In the genomic region with DNA sequence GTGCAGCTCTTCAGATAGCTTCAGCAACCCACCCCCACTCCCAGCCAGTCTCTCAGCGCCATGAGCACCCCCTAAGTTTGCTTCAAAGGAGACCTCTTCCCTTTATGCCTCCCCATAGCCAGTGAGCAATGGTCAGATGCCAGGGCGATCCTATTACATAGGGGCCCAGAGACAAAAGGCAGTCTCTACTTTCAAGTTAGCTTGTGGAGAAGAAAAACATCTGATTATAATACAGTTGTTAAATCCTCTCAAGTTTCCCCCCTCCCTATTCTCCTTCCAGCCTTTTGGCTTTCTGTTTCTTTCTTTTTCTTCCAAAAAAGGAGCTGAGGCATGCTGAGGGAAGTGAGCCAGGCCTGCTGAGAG, we compare ENCODE assay signal across 13 mouse cellular contexts.
DNase-seq lines count a peak whose midpoint lies in the region; ATAC-seq and TF ChIP-seq lines count a peak whose summit lies in the region.
"Had no signal": no experiment of that assay in that cellular context is flagged by ENCODE, and none has a peak within 500 bp of the region (broad histone marks: within the 10 kb centered on the region; RNA-seq: fewer than 3 reads in every experiment).

No protein-coding gene starts in this region.

- no peaks in the 10 kb centered on the region for H3K27me3 ChIP-seq in kidney, postnatal 0 days (ENCODE audit: insufficient read depth, low read length)
- H3K27me3 ChIP-seq in embryonic facial prominence, embryonic 10.5 days (replicated peaks; ENCODE audit: low read depth, poor library complexity, severe bottlenecking), result no peaks in the 10 kb centered on the region
- no peaks in the 10 kb centered on the region for H3K27me3 ChIP-seq in embryonic facial prominence, embryonic 14.5 days (replicated peaks; ENCODE audit: control insufficient read depth, insufficient read depth, low read length)
- no peaks in the 10 kb centered on the region for H3K27me3 ChIP-seq in limb, embryonic 15.5 days
- H3K27me3 ChIP-seq in hindbrain, embryonic 13.5 days, result no peaks in the 10 kb centered on the region
- H3K27me3 ChIP-seq: liver, embryonic 13.5 days; neural tube, embryonic 13.5 days had no signal

- 42% methylated on average over 2 of the region's 2 CpGs for WGBS in kidney, postnatal 0 days
- WGBS in embryonic facial prominence, embryonic 10.5 days, result 32% methylated on average over 2 of the region's 2 CpGs
- 19% methylated on average over 2 of the region's 2 CpGs for WGBS in embryonic facial prominence, embryonic 14.5 days
- WGBS in limb, embryonic 15.5 days, result 39% methylated on average over 2 of the region's 2 CpGs
- 29% methylated on average over 2 of the region's 2 CpGs for WGBS in hindbrain, embryonic 13.5 days

- peak; percentile 35 for DNase-seq in kidney, postnatal 0 days (ENCODE audit: low spot score)
- DNase-seq in kidney, postnatal 25 days, result no peak
- no peak for DNase-seq in embryonic facial prominence, embryonic 10.5 days (ENCODE audit: low spot score)
- DNase-seq in embryonic facial prominence, embryonic 14.5 days (ENCODE audit: low spot score), result peak; percentile 85
- no peak for DNase-seq in left cerebral cortex, adult 18-20 months (ENCODE audit: low spot score in 2 of 2)
- DNase-seq in cerebellum, postnatal 10 days, result no peak
- DNase-seq: adrenal gland, adult 8-10 months had no signal

- no peak overlapping the region for H3K9ac ChIP-seq in kidney, postnatal 0 days (ENCODE audit: low read depth, low read length)
- no peak overlapping the region for H3K9ac ChIP-seq in embryonic facial prominence, embryonic 14.5 days (ENCODE audit: low read depth, low read length)
- no peak overlapping the region for H3K9ac ChIP-seq in limb, embryonic 15.5 days
- no peak overlapping the region for H3K9ac ChIP-seq in hindbrain, embryonic 13.5 days
- H3K9ac ChIP-seq: liver, embryonic 13.5 days; neural tube, embryonic 13.5 days had no signal

- no peak for TF ChIP-seq CTCF in kidney, postnatal 0 days (IDR thresholded peaks at IDR 0.05; ENCODE audit: low read depth)

- no peaks in the 10 kb centered on the region for H3K9me3 ChIP-seq in kidney, postnatal 0 days (replicated peaks; ENCODE audit: low read length)
- no peaks in the 10 kb centered on the region for H3K9me3 ChIP-seq in embryonic facial prominence, embryonic 10.5 days
- no peaks in the 10 kb centered on the region for H3K9me3 ChIP-seq in embryonic facial prominence, embryonic 14.5 days (ENCODE audit: control insufficient read depth, low read length)
- H3K9me3 ChIP-seq in limb, embryonic 15.5 days, result no peaks in the 10 kb centered on the region
- H3K9me3 ChIP-seq in hindbrain, embryonic 13.5 days, result no peaks in the 10 kb centered on the region
- H3K9me3 ChIP-seq: G1E; hindbrain, embryonic 10.5 days; liver, embryonic 13.5 days; neural tube, embryonic 13.5 days had no signal

- no peak overlapping the region for H3K4me3 ChIP-seq in kidney, postnatal 0 days (replicated peaks; ENCODE audit: low read depth, low read length)
- no peak overlapping the region for H3K4me3 ChIP-seq in embryonic facial prominence, embryonic 10.5 days
- no peak overlapping the region for H3K4me3 ChIP-seq in embryonic facial prominence, embryonic 14.5 days (ENCODE audit: low read depth, low read length)
- H3K4me3 ChIP-seq in limb, embryonic 15.5 days, result no peak overlapping the region
- no peak overlapping the region for H3K4me3 ChIP-seq in hindbrain, embryonic 13.5 days
- H3K4me3 ChIP-seq: hindbrain, embryonic 10.5 days; liver, embryonic 13.5 days; neural tube, embryonic 13.5 days had no signal

- no peak for ATAC-seq in kidney, postnatal 0 days (replicated peaks; ENCODE audit: low FRiP score, low read depth)
- peak; percentile 41 for ATAC-seq in embryonic facial prominence, embryonic 14.5 days (ENCODE audit: low read depth)
- no peak for ATAC-seq in limb, embryonic 15.5 days (ENCODE audit: insufficient number of reproducible peaks, low FRiP score, low TSS enrichment, low read depth)
- no peak for ATAC-seq in hindbrain, embryonic 13.5 days (ENCODE audit: low FRiP score)

- no peaks in the 10 kb centered on the region for H3K4me1 ChIP-seq in kidney, postnatal 0 days (replicated peaks; ENCODE audit: insufficient read depth, low read length)
- H3K4me1 ChIP-seq in embryonic facial prominence, embryonic 10.5 days, result peaks cover 29% of the 10 kb centered on the region
- H3K4me1 ChIP-seq in embryonic facial prominence, embryonic 14.5 days (ENCODE audit: control insufficient read depth, insufficient read depth, low read length), result peaks cover 32% of the 10 kb centered on the region
- H3K4me1 ChIP-seq in limb, embryonic 15.5 days, result peaks cover 61% of the 10 kb centered on the region
- peaks cover 9% of the 10 kb centered on the region for H3K4me1 ChIP-seq in hindbrain, embryonic 13.5 days (replicated peaks)

- H3K4me2 ChIP-seq in kidney, postnatal 0 days (ENCODE audit: low read length), result peak overlapping the region; percentile 16; the same call in 1 of the 2 replicates
- peak overlapping the region; percentile 33; the same call in 1 of the 2 replicates for H3K4me2 ChIP-seq in embryonic facial prominence, embryonic 14.5 days (ENCODE audit: low read depth, low read length)
- peak overlapping the region; percentile 30; the same call in 1 of the 2 replicates for H3K4me2 ChIP-seq in limb, embryonic 15.5 days
- no peak overlapping the region for H3K4me2 ChIP-seq in hindbrain, embryonic 13.5 days
- H3K4me2 ChIP-seq: liver, embryonic 13.5 days; neural tube, embryonic 13.5 days had no signal

- no peaks in the 10 kb centered on the region for H3K36me3 ChIP-seq in kidney, postnatal 0 days (ENCODE audit: insufficient read depth, low read length)
- H3K36me3 ChIP-seq in embryonic facial prominence, embryonic 10.5 days (replicated peaks), result no peaks in the 10 kb centered on the region
- no peaks in the 10 kb centered on the region for H3K36me3 ChIP-seq in embryonic facial prominence, embryonic 14.5 days (ENCODE audit: control insufficient read depth, insufficient read depth, low read length)
- no peaks in the 10 kb centered on the region for H3K36me3 ChIP-seq in limb, embryonic 15.5 days
- no peaks in the 10 kb centered on the region for H3K36me3 ChIP-seq in hindbrain, embryonic 13.5 days
- H3K36me3 ChIP-seq: hindbrain, embryonic 10.5 days; neural tube, embryonic 13.5 days had no signal

- H3K27ac ChIP-seq in kidney, postnatal 0 days, result no peak overlapping the region
- peak overlapping the region; percentile 44 for H3K27ac ChIP-seq in embryonic facial prominence, embryonic 10.5 days (replicated peaks)
- H3K27ac ChIP-seq in embryonic facial prominence, embryonic 14.5 days (replicated peaks; ENCODE audit: low read depth, low read length), result peak overlapping the region; percentile 78
- peak overlapping the region; percentile 62; the same call in 1 of the 2 replicates for H3K27ac ChIP-seq in limb, embryonic 15.5 days
- H3K27ac ChIP-seq in hindbrain, embryonic 13.5 days, result no peak overlapping the region
- H3K27ac ChIP-seq: liver, embryonic 13.5 days; neural tube, embryonic 13.5 days had no signal

Comparison
In these comparisons a context has a peak if more than half of its experiments do, and no peak if none do; other contexts are left out.
1. DNase-seq: peak in kidney, postnatal 0 days (single experiment) and embryonic facial prominence, embryonic 14.5 days (single experiment); none in kidney, postnatal 25 days (0 of 2), embryonic facial prominence, embryonic 10.5 days (single experiment), left cerebral cortex, adult 18-20 months (0 of 2) and cerebellum, postnatal 10 days (0 of 2).
2. H3K27ac ChIP-seq: peak in embryonic facial prominence, embryonic 10.5 days (single experiment), embryonic facial prominence, embryonic 14.5 days (single experiment) and limb, embryonic 15.5 days (single experiment); none in kidney, postnatal 0 days (single experiment) and hindbrain, embryonic 13.5 days (single experiment).